Mouse (Mus musculus): ENCODE measurements at regions not wholly inside any gene's neighbourhood (a gene's known extent, or its start where the extent isn't known, plus 50 kb on each side); places are given as distances from the start of the nearest gene placed in this dataset.

- DNase-seq = no peak
Measured at GRCm38 (mm10) chr11:31530851-31531250, 140.8 kb downstream of the Bod1 start.

- DNase-seq = no peak
Measured at GRCm38 (mm10) chr11:31529686-31530085, 142.0 kb downstream of the Bod1 start.

- DNase-seq = no peak
Measured at GRCm38 (mm10) chr11:31524708-31525107, 147.0 kb downstream of the Bod1 start.

- DNase-seq = no peak
Measured at GRCm38 (mm10) chr11:31524065-31524618, 147.5 kb downstream of the Bod1 start.

GRCm38 (mm10) chr11:31522127-31522526 lies 149.6 kb downstream of the Bod1 start:
- DNase-seq = no peak

- DNase-seq = no peak
Measured at GRCm38 (mm10) chr11:31520909-31521308, 150.8 kb downstream of the Bod1 start.

GRCm38 (mm10) chr11:31503239-31503916 lies 133.5 kb upstream of the Stc2 start:
- DNase-seq = no peak

- no peak for DNase-seq
Measured at GRCm38 (mm10) chr11:31485429-31485828, 115.6 kb upstream of the Stc2 start.

GRCm38 (mm10) chr11:31481057-31481340 lies 111.1 kb upstream of the Stc2 start:
- DNase-seq = no peak

- DNase-seq = no peak
Measured at GRCm38 (mm10) chr11:31480225-31481056, 110.6 kb upstream of the Stc2 start.

- no peak for DNase-seq
Measured at GRCm38 (mm10) chr11:31477763-31478162, 107.9 kb upstream of the Stc2 start.

GRCm38 (mm10) chr11:31477104-31477503 lies 107.2 kb upstream of the Stc2 start:
- no peak for DNase-seq

GRCm38 (mm10) chr11:31473017-31473416 lies 103.1 kb upstream of the Stc2 start:
- no peak for DNase-seq

GRCm38 (mm10) chr11:31470681-31471414 lies 101.0 kb upstream of the Stc2 start:
- DNase-seq = no peak

- no peak for DNase-seq
Measured at GRCm38 (mm10) chr11:31464844-31465243, 95.0 kb upstream of the Stc2 start.

GRCm38 (mm10) chr11:31462440-31462839 lies 92.6 kb upstream of the Stc2 start:
- no peak for DNase-seq

- DNase-seq = no peak
Measured at GRCm38 (mm10) chr11:31461824-31462223, 92.0 kb upstream of the Stc2 start.

GRCm38 (mm10) chr11:31461348-31461747 lies 91.5 kb upstream of the Stc2 start:
- no peak for DNase-seq

- DNase-seq = no peak
Measured at GRCm38 (mm10) chr11:31427374-31427773, 57.5 kb upstream of the Stc2 start.
